Mouse (Mus musculus) heart, embryonic 13.5 days (tissue): ENCODE data around the gene Ubqln5. TPM values are rescaled to one million over a fixed set of nuclear protein-coding genes. Genes with fewer than 3 reads are reported as not detected.

Experiments
- ATAC-seq: fragments of 200-750 bp; cut with Nextera tagmentation; 2 replicates; pipeline ENCODE4 v1.8.0; 2017; ENCODE audit warnings: moderate TSS enrichment; ENCODE audit not compliant: insufficient number of reproducible peaks, low FRiP score, low TSS enrichment; ENCODE audit errors: extremely low read depth
- H3K27ac ChIP-seq: fragments of 300-500 bp; sonication (generic); replicated peaks from 2 replicates; pipeline ENCODE4 v1.5.1; 2015; ENCODE audit warnings: moderate library complexity, mild to moderate bottlenecking, inconsistent platforms
- H3K27me3 ChIP-seq: fragments of 300-500 bp; sonication (generic); replicated peaks from 2 replicates; pipeline ENCODE4 v1.6.1; 2015; ENCODE audit warnings: mild to moderate bottlenecking, inconsistent platforms
- H3K36me3 ChIP-seq: fragments of 300-500 bp; sonication (generic); 2 replicates; pipeline ENCODE4 v1.6.1; 2015; ENCODE audit warnings: mild to moderate bottlenecking, inconsistent platforms
- H3K4me1 ChIP-seq: fragments of 300-500 bp; sonication (generic); 2 replicates; pipeline ENCODE4 v1.6.1; 2015; ENCODE audit warnings: inconsistent platforms
- H3K4me2 ChIP-seq: fragments of 300-500 bp; sonication (generic); 2 replicates; pipeline ENCODE4 v1.6.1; 2015; ENCODE audit warnings: inconsistent platforms, mild to moderate bottlenecking, moderate library complexity
- H3K4me3 ChIP-seq: fragments of 300-500 bp; sonication (generic); 2 replicates; pipeline ENCODE4 v1.5.1; 2015; ENCODE audit warnings: moderate library complexity, mild to moderate bottlenecking, inconsistent platforms
- H3K9ac ChIP-seq: fragments of 300-500 bp; sonication (generic); 2 replicates; pipeline ENCODE4 v1.6.1; 2015; ENCODE audit warnings: inconsistent platforms, mild to moderate bottlenecking, moderate library complexity
- H3K9me3 ChIP-seq: fragments of 300-500 bp; sonication (generic); 2 replicates; pipeline ENCODE4 v1.6.1; 2016; ENCODE audit warnings: inconsistent platforms
- WGBS: fragments of 180-500 bp; shearing (Covaris S2); methylation state at CpG from one replicate; pipeline ENCODE4 v1.1.7; 2015; ENCODE audit warnings: mixed read lengths; 5-methylcytosine and 5-hydroxymethylcytosine counted together
- polyA plus RNA-seq: library from polyadenylated mRNA; unstranded; fragments of >200 nt; fragmentation: Nextera tagmentation; extraction: Ambion mirVana; gene quantifications from 2 replicates; pipeline ENCODE4 v1.2.1, GENCODE M21; 2015

Gene Ubqln5
- polyA plus RNA-seq, 1 experiment from 2014 or later = not detected

DNA sequence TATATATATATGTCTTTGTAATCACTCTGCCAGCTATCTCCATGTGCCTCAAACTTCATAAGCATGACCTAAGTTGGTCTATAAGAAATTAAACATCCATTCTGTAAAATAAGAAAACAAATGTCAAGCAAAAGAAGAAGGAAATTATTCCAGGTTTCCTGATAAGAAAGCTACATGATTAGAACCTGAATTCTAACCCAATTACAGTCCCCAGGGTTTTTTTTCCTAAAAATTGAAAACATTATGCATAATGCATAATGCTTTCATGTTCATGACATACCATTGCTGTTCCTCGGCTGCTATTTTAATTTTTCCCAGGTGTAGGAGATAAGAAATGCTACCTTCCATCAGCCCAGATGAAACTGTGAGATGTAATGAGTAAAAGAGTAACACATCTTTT is 44.3 kb downstream of the Ubqln5 start, which contains the start of gene Olfr645:
TSS of gene Olfr645 (minus strand) at position 101 of the 400 bp plus-strand sequence.
- 54% methylated on average over 1 of the region's 1 CpGs for WGBS

More for the DNA sequence above, 44.3 kb downstream of the Ubqln5 start, which contains the start of gene Olfr645:
- Histone ChIP-seq H3K36me3 (no peaks in the 10 kb centered on the region), H3K4me2 (no peak within 1 kb of the TSS), H3K9ac (no peak within 1 kb of the TSS), H3K4me3 (no peak within 1 kb of the TSS), H3K9me3 (no peaks in the 10 kb centered on the region), H3K27ac (no peak within 1 kb of the TSS), H3K27me3 (no peaks in the 10 kb centered on the region), H3K4me1 (no peaks in the 10 kb centered on the region)
- ATAC-seq = no peak

Other genes starting within 250 kb of the Ubqln5 start
- not detected in 2 replicates for gene Olfr66, start 243.6 kb downstream of the Ubqln5 start, polyA plus RNA-seq
- gene Olfr64, start 235.3 kb downstream of the Ubqln5 start, polyA plus RNA-seq = not detected in 2 replicates
- gene Olfr65, start 226.3 kb downstream of the Ubqln5 start, polyA plus RNA-seq = not detected in 2 replicates
- gene Olfr631, start 201.0 kb downstream of the Ubqln5 start, polyA plus RNA-seq = not detected in 2 replicates
- gene Olfr632, start 195.5 kb downstream of the Ubqln5 start, polyA plus RNA-seq = not detected in 2 replicates
- not detected in 2 replicates for gene Olfr633, start 185.4 kb downstream of the Ubqln5 start, polyA plus RNA-seq
- gene Olfr635, start 158.7 kb downstream of the Ubqln5 start, polyA plus RNA-seq = not detected in 2 replicates
- not detected in 2 replicates for gene Olfr638, start 131.1 kb downstream of the Ubqln5 start, polyA plus RNA-seq
- not detected in 2 replicates for gene Olfr639, start 112.5 kb downstream of the Ubqln5 start, polyA plus RNA-seq
- not detected in 2 replicates for gene Olfr640, start 104.3 kb downstream of the Ubqln5 start, polyA plus RNA-seq
- not detected in 2 replicates for gene Olfr641, start 94.4 kb downstream of the Ubqln5 start, polyA plus RNA-seq
- not detected in 2 replicates for gene Olfr642, start 77.2 kb downstream of the Ubqln5 start, polyA plus RNA-seq
- gene 4930516K23Rik, start 68.4 kb downstream of the Ubqln5 start, polyA plus RNA-seq = not detected in 2 replicates
- gene Olfr644, start 58.0 kb downstream of the Ubqln5 start, polyA plus RNA-seq = not detected in 2 replicates
- gene Olfr645, start 44.4 kb downstream of the Ubqln5 start, polyA plus RNA-seq = not detected in 2 replicates
- not detected in 2 replicates for gene Olfr646, start 25.0 kb downstream of the Ubqln5 start, polyA plus RNA-seq
- not detected in 2 replicates for gene Olfr643, start 7.6 kb upstream of the Ubqln5 start, polyA plus RNA-seq
- not detected in 2 replicates for gene Ubqln3, start 13.5 kb upstream of the Ubqln5 start, polyA plus RNA-seq
- not detected in 2 replicates for gene Ubqlnl, start 20.7 kb upstream of the Ubqln5 start, polyA plus RNA-seq
- not detected in 2 replicates for gene Olfm5, start 35.0 kb upstream of the Ubqln5 start, polyA plus RNA-seq
- gene Olfr648, start 53.6 kb upstream of the Ubqln5 start, polyA plus RNA-seq = 0.12 and 0.19 TPM in 2 replicates
- gene Olfr649, start 66.2 kb upstream of the Ubqln5 start, polyA plus RNA-seq = not detected in 2 replicates
- 2.8 TPM in 2 replicates for gene Trim6, start 89.0 kb upstream of the Ubqln5 start, polyA plus RNA-seq
- 2.1 and 2.4 TPM in 2 replicates for gene Trim34a, start 114.6 kb upstream of the Ubqln5 start, polyA plus RNA-seq
- gene Trim5, start 158.3 kb upstream of the Ubqln5 start, polyA plus RNA-seq = 0.57 TPM in 2 replicates
- gene Trim12a, start 185.6 kb upstream of the Ubqln5 start, polyA plus RNA-seq = 7.6 and 8.8 TPM in 2 replicates
- 0.13 TPM in 1 of 2 replicates, not detected in the other for gene Trim34b, start 199.6 kb upstream of the Ubqln5 start, polyA plus RNA-seq
- gene Trim12c, start 223.5 kb upstream of the Ubqln5 start, polyA plus RNA-seq = 2.3 and 2.6 TPM in 2 replicates
- 0.20 and 0.22 TPM in 2 replicates for gene Trim30b, start 240.1 kb upstream of the Ubqln5 start, polyA plus RNA-seq